Mouse (Mus musculus): ENCODE results near the gene Nek8.

Gene Nek8

GRCm38 (mm10) chr11:78166161-78166560 is 10.3 kb downstream of the Nek8 start:
- DNase-seq, result no peak

DNA sequence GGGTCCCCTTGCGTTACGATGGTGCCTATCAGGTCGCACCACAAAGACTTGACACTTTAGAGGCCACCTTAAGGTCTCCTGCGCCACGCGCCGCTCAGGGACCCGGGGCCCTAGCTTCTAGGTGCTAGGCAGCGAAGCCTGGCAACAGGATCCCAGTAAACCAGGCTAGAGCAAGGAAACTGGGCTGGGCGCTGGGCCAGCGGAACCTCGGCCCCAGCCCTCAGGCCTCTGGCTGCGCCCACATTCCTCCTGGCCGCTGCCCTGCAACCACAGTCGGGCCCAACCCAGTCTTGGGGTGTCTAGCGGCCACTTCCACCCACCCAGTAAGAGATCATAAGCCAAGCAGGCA is 10.7 kb downstream of the Nek8 start:
- DNase-seq, result peak; percentile 85

DNA sequence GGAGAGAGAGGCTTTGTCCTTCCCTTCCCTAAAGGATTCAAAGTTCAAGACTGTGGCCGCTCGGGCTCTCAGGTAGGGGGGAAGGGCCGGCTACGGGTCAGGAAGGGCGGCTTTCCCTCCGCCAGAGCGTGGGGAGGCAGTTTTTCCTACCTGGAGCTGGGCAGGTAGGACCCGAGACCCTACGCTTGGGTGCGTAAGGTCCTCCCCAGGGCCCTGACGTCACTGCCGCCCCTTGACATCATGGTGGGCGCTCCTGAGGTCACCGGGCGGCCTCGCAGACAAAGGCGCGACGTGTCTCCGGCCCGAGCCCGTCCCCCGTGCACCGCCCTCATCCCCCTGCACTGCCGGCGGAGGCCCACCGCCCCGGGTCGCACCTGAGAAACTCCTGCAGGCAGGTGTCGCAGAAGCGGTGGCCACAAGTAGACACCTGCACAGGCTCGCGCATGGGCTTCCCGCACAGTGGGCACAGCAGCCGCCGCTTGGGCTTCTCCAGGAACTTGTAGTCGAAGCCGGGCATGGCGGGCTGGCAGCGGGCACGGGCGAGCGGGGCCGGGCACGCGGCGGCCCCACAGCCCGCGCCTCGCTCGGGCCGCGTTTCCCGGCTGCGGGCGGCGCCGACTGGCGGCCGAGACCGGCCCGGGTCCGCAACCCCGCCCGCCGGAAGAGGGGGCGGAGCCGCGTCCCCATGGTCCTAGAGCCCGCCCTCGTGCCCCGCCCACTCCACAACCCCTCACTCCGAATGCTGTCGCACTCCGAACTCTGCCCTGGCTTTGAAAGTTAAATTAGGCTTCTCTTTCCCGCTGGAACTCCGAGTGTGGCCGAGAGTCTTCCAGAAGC is 11.3 kb downstream of the Nek8 start, which contains the start of gene Traf4:
Gene Traf4, minus strand, starts transcription at position 666 of the 837 bp plus-strand sequence.
- peak; percentile 73 for DNase-seq

DNA sequence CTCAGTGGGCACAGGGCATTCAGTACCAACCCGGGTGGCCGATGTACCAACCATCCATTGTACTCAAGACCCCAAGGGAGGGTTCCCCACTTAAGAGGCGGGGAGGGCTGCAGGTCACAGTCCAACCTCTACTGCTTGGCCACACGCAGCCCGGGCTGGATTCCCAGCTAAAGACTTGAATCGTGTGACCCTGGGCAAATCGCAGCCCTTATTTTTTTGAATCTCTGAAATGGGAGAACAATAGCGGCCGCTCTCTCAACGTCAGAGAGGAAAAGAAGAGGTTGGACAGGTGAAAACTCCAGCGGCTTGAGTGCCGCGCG is 11.9 kb downstream of the Nek8 start:
- no peak for DNase-seq

- peak; percentile 78 for DNase-seq
These were observed 12.5 kb downstream of the Nek8 start for GRCm38 (mm10) chr11:78163681-78164603.

DNA sequence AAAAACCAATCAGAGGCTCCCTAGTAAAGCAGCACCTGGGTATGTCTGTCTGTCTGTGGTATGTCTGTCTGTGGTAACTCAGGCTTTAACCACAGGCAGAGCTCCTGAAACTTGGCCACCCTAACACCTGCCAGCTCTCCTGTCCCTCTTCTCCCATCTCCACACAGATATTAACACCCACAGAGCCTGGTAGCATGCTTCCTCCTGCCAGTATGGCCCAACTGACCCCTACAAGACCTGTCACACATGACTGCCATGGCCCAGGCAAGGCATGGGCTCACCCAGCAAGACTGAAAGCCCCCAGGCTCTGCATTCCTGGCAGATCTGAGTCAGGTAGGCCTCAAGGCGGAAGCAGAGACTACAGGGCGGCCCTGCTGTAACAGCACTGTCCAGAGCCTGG is 13.4 kb downstream of the Nek8 start:
- DNase-seq, result no peak

DNA sequence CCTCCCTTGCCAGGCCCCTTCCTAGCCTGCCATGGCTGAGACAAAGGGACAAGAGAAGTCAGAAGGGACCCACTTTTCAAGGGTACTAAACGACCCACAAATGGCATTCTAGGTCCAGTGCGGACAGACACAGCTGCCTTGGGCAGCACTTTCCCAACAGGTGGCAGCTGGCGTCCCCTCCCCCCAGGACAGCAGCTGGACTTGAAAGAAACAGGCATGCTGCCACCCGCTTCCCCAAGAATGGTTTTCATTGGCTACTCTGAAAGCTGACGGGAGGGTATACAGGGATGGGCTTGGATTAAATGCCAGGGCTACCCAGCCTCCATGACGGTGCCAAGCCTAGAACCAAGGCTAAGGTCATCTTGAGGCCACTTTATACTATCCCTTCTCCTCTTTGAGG is 14.0 kb downstream of the Nek8 start:
- DNase-seq, result peak; percentile 66

DNA sequence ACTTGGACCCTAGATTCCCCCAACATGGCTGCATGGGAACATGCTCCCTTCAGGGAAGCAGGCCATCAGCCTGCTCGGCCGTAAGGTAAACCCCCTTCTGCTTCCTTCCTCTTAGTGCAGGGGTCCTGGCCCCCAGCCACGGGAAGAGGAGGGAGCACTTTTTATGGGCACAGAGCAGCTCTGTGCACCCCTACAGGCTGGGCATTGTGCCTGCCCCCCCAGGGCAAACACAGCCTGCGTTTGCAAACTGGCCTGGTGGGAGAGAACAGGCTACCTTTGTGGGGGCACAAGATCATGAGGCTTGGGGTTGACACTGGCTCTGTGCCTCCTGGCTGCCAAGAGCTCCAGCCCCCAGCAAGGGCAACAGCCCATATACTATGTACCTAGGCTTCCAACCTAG is 14.5 kb downstream of the Nek8 start:
- no peak for DNase-seq

DNA sequence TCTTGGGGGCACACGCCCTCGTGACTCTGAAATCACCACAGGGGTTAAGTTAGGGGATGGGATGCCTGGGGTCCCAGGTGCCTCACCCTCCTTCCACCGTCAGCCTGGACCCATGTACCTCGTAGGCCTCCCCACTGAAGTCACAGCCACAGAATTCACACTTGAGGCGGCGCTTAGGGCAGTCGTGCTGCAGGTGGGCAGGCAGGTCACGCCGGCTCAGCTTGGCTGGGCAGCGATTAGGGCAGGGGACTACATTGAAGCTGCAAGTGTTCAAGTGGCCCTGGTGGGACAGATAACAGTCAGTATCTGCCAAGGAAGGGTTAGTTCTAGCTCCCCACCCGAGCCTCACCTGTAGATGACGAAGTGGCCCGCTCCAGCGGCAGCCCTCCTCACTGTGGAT is 15.3 kb downstream of the Nek8 start:
- DNase-seq, result no peak

- no peak for DNase-seq
These were observed 15.8 kb downstream of the Nek8 start for GRCm38 (mm10) chr11:78160675-78161074.

GRCm38 (mm10) chr11:78160171-78160570 is 16.3 kb downstream of the Nek8 start:
- no peak for DNase-seq

- no peak for DNase-seq
These were observed 16.9 kb downstream of the Nek8 start for GRCm38 (mm10) chr11:78159557-78159956.

DNA sequence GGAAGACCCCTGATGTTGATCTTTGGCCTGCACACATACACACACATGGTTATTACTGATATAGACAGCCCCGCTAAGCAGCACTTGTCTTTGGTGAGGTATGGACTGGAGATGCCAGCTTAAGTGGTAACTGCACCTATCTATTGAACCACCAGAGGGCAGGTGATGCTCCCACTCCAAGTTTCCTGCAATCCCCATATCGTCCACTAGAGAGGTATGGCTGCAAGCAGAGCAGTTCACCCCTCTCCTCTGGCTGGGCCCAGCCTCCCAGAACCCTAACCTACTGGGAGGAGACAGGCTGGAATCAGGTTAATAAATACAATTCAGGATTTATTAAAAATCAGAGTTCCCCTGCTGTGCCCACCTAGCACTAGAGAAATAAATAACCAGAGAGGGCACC is 17.4 kb downstream of the Nek8 start:
- peak; percentile 85 for DNase-seq

DNA sequence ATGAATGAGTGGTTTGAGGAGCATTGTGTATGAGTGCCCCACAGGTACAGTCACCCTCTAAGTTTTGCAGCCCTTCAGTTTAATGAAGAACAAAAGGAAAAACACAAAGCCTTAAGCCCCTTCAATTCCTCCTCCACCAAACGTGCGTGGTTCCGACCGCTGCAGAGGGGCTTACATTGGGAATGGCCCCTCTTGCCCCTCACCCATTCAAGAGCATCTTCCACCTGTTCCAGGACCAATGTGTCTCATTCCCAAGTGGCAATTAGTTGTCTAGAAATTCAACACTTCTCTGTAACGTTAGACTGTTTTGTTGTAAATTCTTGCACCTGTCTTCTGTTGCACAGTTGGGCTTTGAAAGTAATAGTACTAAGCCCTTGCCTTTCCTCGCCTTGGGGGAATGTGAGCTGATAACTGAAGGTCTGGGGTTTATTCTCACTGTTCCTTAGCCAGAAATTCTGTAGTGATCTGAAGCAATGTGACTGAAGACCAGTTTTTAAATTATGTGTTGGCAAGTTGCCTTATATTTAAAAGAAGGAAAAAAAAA is 20.2 kb downstream of the Nek8 start:
- no peak for DNase-seq

- no peak for DNase-seq
These were observed 20.8 kb downstream of the Nek8 start for GRCm38 (mm10) chr11:78155674-78156073.

DNA sequence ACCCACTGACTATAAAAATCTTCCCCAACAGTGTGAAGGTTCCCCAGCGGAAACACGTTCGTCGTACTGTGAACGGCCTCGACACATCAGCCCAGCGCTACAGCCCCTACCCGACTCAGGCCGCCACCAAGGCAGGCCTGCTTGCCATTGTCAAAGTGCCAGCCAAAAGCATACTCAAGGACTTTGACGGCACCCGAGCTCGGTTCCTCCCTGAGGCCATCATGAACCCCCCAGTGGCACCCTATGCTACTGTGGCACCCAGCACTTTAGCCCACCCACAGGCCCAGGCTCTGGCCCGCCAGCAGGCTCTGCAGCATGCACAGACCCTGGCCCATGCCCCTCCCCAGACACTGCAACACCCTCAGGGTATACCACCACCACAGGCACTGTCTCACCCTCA is 22.7 kb downstream of the Nek8 start:
- DNase-seq, result no peak

- peak; percentile 39 for DNase-seq
These were observed 23.9 kb downstream of the Nek8 start for GRCm38 (mm10) chr11:78152299-78153231.

DNA sequence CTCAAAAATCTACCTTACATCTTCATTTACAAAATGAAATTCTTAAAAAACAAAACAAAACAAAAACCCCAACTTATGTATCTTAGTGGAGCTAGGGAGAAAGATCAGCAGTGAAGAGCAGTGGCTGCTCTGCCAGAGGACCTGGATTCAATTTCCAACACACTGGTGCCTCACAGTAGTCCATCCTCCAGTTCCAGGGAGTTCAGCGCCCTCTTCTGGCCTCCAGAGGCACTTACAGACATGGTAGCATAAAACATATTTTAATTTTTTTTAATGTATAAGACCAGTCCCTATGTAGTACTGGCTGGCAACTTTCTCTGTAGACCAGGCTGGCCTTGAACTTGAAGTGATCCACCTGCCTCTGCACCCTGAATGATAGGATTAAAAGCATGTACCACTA is 25.3 kb downstream of the Nek8 start:
- DNase-seq, result no peak

- no peak for DNase-seq
These were observed 29.6 kb downstream of the Nek8 start for GRCm38 (mm10) chr11:78146707-78147543.

GRCm38 (mm10) chr11:78146168-78146567 is 30.3 kb downstream of the Nek8 start:
- DNase-seq, result no peak

GRCm38 (mm10) chr11:78143520-78143919 is 33.0 kb downstream of the Nek8 start:
- DNase-seq, result no peak

GRCm38 (mm10) chr11:78140665-78141064 is 35.8 kb downstream of the Nek8 start:
- DNase-seq, result no peak
